Mouse (Mus musculus): ENCODE measurements around the gene Rab7. TPM values are rescaled to one million over a fixed set of nuclear protein-coding genes. Genes with fewer than 3 reads are reported as not detected.

The Rab7 gene
- polyA plus RNA-seq, 1 experiment, result 78.5 TPM

DNA sequence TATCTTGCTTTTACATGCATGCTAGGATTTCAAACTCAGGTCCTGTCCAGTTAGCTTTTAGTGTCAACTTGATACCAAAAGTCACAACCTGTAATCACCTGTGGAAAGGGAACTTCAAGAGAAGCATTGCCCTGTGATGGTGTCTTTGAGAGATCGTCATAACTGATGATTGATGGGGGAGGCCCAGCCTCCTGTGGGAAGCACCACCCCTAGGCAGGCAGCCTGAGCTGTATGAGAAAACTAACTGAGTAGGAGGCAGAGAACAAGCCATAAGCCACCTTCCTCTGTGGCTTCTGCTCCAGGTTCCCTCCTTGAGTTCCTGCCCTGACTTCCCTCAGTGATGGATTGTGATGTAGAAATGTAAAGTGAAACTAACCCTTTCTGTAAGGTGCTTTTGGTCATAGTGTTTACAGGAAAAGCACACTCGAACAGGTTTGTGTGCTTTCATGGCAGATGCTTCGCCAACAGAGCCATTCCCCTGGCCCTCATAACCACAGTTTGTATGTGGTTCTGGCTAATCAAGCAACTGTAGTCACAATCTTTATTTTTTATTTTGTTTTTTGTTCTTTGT lies 19.1 kb upstream of the Rab7 start:
- H3K27me3 ChIP-seq (ENCODE audit: control insufficient read depth, insufficient read depth, low read length), result no peaks in the 10 kb centered on the region
- H3K27ac ChIP-seq (ENCODE audit: insufficient read depth, low read depth, low read length), result no peak overlapping the region
- TF ChIP-seq POLR2A (IDR thresholded peaks at IDR 0.05; ENCODE audit: low read depth, low read length) (no peak), CTCF (IDR thresholded peaks at IDR 0.05; ENCODE audit: extremely low read depth, insufficient read length, insufficient replicate concordance, low read depth, low read length) (no peak)
- H3K4me3 ChIP-seq (ENCODE audit: low read depth, low read length), result no peak overlapping the region
- 76% methylated on average over 3 of the region's 3 CpGs for WGBS
- H3K36me3 ChIP-seq (ENCODE audit: control insufficient read depth, insufficient read depth, low read length), result no peaks in the 10 kb centered on the region
- no peaks in the 10 kb centered on the region for H3K4me1 ChIP-seq (ENCODE audit: control insufficient read depth, insufficient read depth, insufficient read length, low read length)

DNA sequence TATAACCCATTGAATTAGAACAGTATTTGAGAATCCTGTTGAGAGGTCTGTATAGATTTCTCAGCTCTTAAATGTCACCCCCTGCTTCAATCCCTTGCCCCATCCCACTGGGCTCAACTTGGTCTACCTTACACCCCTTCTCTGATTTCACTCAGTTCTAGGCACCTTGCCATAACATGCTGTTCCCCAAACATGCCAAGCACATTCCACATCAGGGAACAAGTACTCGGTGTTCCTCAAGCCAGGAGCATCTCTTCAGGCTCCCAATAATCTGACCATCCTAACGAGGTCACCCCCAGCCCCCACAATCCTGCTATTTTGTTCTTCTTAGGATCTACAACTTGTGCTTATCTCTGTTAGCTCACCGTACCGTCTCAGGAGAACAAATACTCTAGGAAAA lies 17.3 kb upstream of the Rab7 start:
- Histone ChIP-seq H3K27me3 (ENCODE audit: control insufficient read depth, insufficient read depth, low read length) (no peaks in the 10 kb centered on the region), H3K4me3 (ENCODE audit: low read depth, low read length) (no peak overlapping the region), H3K27ac (ENCODE audit: insufficient read depth, low read depth, low read length) (no peak overlapping the region), H3K4me1 (ENCODE audit: control insufficient read depth, insufficient read depth, insufficient read length, low read length) (no peaks in the 10 kb centered on the region), H3K36me3 (ENCODE audit: control insufficient read depth, insufficient read depth, low read length) (no peaks in the 10 kb centered on the region)
- TF ChIP-seq POLR2A (IDR thresholded peaks at IDR 0.05; ENCODE audit: low read depth, low read length), result no peak
- no peak for TF ChIP-seq CTCF (IDR thresholded peaks at IDR 0.05; ENCODE audit: extremely low read depth, insufficient read length, insufficient replicate concordance, low read depth, low read length)
- 73% methylated on average over 4 of the region's 4 CpGs for WGBS

DNA sequence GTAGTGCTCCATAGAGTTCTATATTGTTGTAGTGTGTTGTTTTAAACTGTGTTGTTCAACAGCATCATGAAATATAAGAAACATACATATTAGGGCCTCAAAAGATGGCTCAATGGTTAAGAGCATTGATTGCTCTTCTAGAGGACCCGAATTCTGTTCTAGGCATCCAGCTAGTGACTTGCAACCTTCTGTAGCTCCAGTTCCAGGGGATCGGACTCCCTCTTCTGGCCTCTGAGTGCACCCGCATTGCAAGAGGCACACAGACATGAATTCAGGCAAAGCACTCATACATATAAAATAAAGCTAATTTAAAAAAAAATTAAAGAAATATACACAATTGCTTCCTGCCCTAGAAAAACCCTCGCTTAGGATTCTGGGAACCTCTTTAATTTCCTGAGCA lies 16.3 kb upstream of the Rab7 start:
- TF ChIP-seq POLR2A (IDR thresholded peaks at IDR 0.05; ENCODE audit: low read depth, low read length) (no peak), CTCF (IDR thresholded peaks at IDR 0.05; ENCODE audit: extremely low read depth, insufficient read length, insufficient replicate concordance, low read depth, low read length) (no peak)
- 88% methylated on average over 4 of the region's 4 CpGs for WGBS

DNA sequence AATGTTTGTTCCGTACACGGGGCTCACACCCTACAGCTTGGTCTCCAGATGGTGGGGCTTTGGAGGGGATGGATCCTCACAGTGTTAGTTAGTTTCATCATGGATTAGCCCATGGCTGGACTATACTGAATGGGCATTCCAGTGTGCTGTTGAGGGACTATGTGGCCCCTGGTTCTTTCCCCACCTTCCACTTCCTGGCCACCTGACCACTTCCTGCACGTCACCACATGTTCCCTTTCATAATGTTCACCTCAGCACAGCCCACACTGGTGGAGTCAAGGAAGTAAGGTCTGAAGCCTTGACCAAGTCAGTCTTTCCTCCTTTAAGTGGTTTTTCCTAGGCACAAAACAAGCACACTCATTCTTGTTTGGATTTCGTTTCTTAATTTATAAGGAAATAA lies 15.5 kb upstream of the Rab7 start:
- H3K27me3 ChIP-seq (ENCODE audit: control insufficient read depth, insufficient read depth, low read length), result no peaks in the 10 kb centered on the region
- H3K27ac ChIP-seq (ENCODE audit: insufficient read depth, low read depth, low read length), result no peak overlapping the region
- H3K4me1 ChIP-seq (ENCODE audit: control insufficient read depth, insufficient read depth, insufficient read length, low read length), result no peaks in the 10 kb centered on the region
- 72% methylated on average over 4 of the region's 4 CpGs for WGBS
- TF ChIP-seq POLR2A (IDR thresholded peaks at IDR 0.05; ENCODE audit: low read depth, low read length) (no peak), CTCF (IDR thresholded peaks at IDR 0.05; ENCODE audit: extremely low read depth, insufficient read length, insufficient replicate concordance, low read depth, low read length) (no peak)
- no peaks in the 10 kb centered on the region for H3K36me3 ChIP-seq (ENCODE audit: control insufficient read depth, insufficient read depth, low read length)
- H3K4me3 ChIP-seq (ENCODE audit: low read depth, low read length), result no peak overlapping the region

More for the DNA sequence above, 16.3 kb upstream of the Rab7 start:
- Histone ChIP-seq H3K27ac (ENCODE audit: insufficient read depth, low read depth, low read length) (no peak overlapping the region), H3K4me1 (ENCODE audit: control insufficient read depth, insufficient read depth, insufficient read length, low read length) (no peaks in the 10 kb centered on the region), H3K36me3 (ENCODE audit: control insufficient read depth, insufficient read depth, low read length) (no peaks in the 10 kb centered on the region), H3K4me3 (ENCODE audit: low read depth, low read length) (no peak overlapping the region), H3K27me3 (ENCODE audit: control insufficient read depth, insufficient read depth, low read length) (no peaks in the 10 kb centered on the region)

DNA sequence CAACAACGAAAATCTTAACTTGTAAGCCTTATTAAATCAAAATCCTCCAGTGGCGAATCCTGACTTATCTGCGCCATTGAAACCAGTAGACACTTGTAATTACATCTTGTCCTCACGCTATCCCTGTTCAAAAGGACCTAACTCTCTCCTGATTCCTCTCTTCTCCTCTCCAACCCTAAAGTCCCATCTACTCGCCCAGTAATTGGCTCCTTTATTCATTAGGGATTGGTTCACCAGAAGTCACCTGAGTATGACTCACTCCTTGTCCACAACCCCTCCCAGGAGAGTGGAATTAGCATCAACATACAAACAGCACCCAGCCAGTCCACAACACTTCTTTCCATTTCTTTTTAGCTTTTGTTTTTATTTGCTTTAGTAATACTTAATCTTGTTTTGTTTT lies 14.8 kb upstream of the Rab7 start:
- no peaks in the 10 kb centered on the region for H3K36me3 ChIP-seq (ENCODE audit: control insufficient read depth, insufficient read depth, low read length)

DNA sequence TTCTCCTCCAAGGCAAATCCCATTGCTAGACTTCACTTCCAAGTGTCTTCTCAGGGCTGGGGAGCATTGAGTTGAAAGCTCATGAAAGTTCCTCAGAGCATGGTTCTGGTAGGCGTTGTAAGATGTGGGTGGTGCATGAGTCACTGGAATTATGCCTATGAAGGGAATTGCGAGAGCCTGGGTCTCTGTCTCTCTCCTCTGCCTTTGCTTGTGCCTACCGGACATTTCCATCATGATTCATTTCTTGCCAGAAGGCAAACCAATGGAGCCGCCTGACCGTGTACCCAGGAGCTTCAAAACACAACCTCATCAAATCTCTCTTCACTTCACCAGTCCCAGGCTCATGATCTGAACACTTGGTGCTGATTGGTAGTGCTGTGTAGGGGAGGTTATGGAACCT lies 11.8 kb upstream of the Rab7 start:
- TF ChIP-seq POLR2A (IDR thresholded peaks at IDR 0.05; ENCODE audit: low read depth, low read length) (no peak), CTCF (IDR thresholded peaks at IDR 0.05; ENCODE audit: extremely low read depth, insufficient read length, insufficient replicate concordance, low read depth, low read length) (no peak)
- Histone ChIP-seq H3K4me3 (ENCODE audit: low read depth, low read length) (no peak overlapping the region), H3K27ac (ENCODE audit: insufficient read depth, low read depth, low read length) (no peak overlapping the region), H3K36me3 (ENCODE audit: control insufficient read depth, insufficient read depth, low read length) (no peaks in the 10 kb centered on the region), H3K4me1 (ENCODE audit: control insufficient read depth, insufficient read depth, insufficient read length, low read length) (peaks cover 13% of the 10 kb centered on the region; the same call in 1 of the 2 replicates), H3K27me3 (ENCODE audit: control insufficient read depth, insufficient read depth, low read length) (peaks cover 3% of the 10 kb centered on the region; the same call in 1 of the 2 replicates)
- 81% methylated on average over 5 of the region's 5 CpGs for WGBS

More for the DNA sequence above, 14.8 kb upstream of the Rab7 start:
- no peak overlapping the region for H3K4me3 ChIP-seq (ENCODE audit: low read depth, low read length)
- no peak for TF ChIP-seq POLR2A (IDR thresholded peaks at IDR 0.05; ENCODE audit: low read depth, low read length)
- TF ChIP-seq CTCF (IDR thresholded peaks at IDR 0.05; ENCODE audit: extremely low read depth, insufficient read length, insufficient replicate concordance, low read depth, low read length), result no peak
- WGBS, result 87% methylated on average over 5 of the region's 5 CpGs
- no peaks in the 10 kb centered on the region for H3K27me3 ChIP-seq (ENCODE audit: control insufficient read depth, insufficient read depth, low read length)
- no peak overlapping the region for H3K27ac ChIP-seq (ENCODE audit: insufficient read depth, low read depth, low read length)
- no peaks in the 10 kb centered on the region for H3K4me1 ChIP-seq (ENCODE audit: control insufficient read depth, insufficient read depth, insufficient read length, low read length)

DNA sequence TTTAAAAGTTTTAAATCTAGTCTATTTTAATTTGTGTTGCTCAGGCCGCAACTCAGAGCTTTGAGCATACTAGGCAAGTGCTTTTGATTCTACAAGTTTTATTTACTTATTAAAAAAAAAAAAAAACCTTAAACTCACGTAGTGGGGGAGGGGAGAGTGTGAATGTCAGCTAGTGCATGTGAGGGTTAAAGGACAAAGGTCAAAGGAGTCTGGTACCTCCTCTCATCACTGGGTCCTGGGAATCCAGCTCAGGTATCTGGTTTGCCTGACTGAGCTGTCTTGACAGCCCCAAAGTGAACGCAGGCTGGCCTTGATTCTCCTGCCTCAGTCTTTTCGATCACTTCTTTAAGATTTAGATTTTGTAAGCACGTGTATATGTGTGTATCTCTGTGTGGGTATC lies 10.6 kb upstream of the Rab7 start:
- peaks cover 13% of the 10 kb centered on the region; the same call in 1 of the 2 replicates for H3K4me1 ChIP-seq (ENCODE audit: control insufficient read depth, insufficient read depth, insufficient read length, low read length)
- no peak overlapping the region for H3K4me3 ChIP-seq (ENCODE audit: low read depth, low read length)
- H3K27me3 ChIP-seq (ENCODE audit: control insufficient read depth, insufficient read depth, low read length), result peaks cover 3% of the 10 kb centered on the region; the same call in 1 of the 2 replicates
- TF ChIP-seq CTCF (IDR thresholded peaks at IDR 0.05; ENCODE audit: extremely low read depth, insufficient read length, insufficient replicate concordance, low read depth, low read length) (no peak), POLR2A (IDR thresholded peaks at IDR 0.05; ENCODE audit: low read depth, low read length) (no peak)
- H3K36me3 ChIP-seq (ENCODE audit: control insufficient read depth, insufficient read depth, low read length), result no peaks in the 10 kb centered on the region
- no peak overlapping the region for H3K27ac ChIP-seq (ENCODE audit: insufficient read depth, low read depth, low read length)
- 50% methylated on average over 5 of the region's 5 CpGs for WGBS
